Mouse (Mus musculus) C2C12 (cell line): ENCODE results near the gene Nadk.

Source experiments
- CEBPB ChIP-seq: IDR thresholded peaks from one replicate; pipeline ENCODE4 v1.6.1; 2011; ENCODE audit warnings: low read depth, mild to moderate bottlenecking, control low read depth, moderate library complexity
- CTCF ChIP-seq: IDR thresholded peaks from one replicate; pipeline ENCODE4 v1.5.1; 2011; ENCODE audit not compliant: control insufficient read depth, insufficient read depth, insufficient read length
- FOSL1 ChIP-seq: IDR thresholded peaks from one replicate; pipeline ENCODE4 v1.8.0; 2011; ENCODE audit warnings: mild to moderate bottlenecking, low read length; ENCODE audit not compliant: poor library complexity, insufficient read depth, severe bottlenecking
- MAX ChIP-seq: IDR thresholded peaks from one replicate; pipeline ENCODE4 v1.6.1; 2011; ENCODE audit warnings: mild to moderate bottlenecking, control low read depth
- MYOD1 ChIP-seq: IDR thresholded peaks from one replicate; pipeline ENCODE4 v1.6.1; 2011; ENCODE audit warnings: low read depth; ENCODE audit not compliant: control insufficient read depth, insufficient read length
- MYOG ChIP-seq: IDR thresholded peaks from one replicate; pipeline ENCODE4 v1.6.1; 2011; ENCODE audit not compliant: control insufficient read depth, insufficient read length; ENCODE audit errors: extremely low read depth
- USF1 ChIP-seq: IDR thresholded peaks from one replicate; pipeline ENCODE4 v1.6.1; 2011; ENCODE audit warnings: low read depth, mild to moderate bottlenecking, control low read depth, moderate library complexity

DNA sequence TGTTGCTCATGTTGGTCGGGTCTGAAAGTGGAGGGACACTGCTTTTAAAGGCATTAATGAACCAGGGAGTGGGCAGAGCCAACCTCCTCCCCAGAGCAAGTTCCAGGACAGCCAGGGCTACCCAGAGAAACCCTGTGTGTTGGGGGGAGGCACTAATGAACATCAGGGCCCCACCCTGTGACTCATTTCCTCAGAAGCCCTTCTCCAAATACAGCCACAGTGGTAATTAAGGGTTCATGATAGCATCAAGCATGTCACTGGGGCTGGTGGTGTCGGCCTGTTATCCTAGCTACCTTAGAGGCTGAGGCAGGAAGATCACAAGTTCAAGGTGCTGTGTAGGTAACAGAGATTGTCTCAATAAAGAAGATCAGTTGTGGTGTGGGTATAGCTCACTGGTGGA is 9.3 kb downstream of the Nadk start:
- TF ChIP-seq CTCF (no peak), MYOD1 (no peak), CEBPB (no peak), MAX (no peak), MYOG (no peak), USF1 (no peak), FOSL1 (peak; percentile 10)
